Mouse (Mus musculus): ENCODE results near the gene Ccdc162. TPM values are rescaled to one million over a fixed set of nuclear protein-coding genes. Genes with fewer than 3 reads are reported as not detected.
"Not testable (repeated sequence)": the region's sequence is repeated elsewhere in the genome, so short reads cannot be mapped to it uniquely, and the experiment has no call there.

Gene Ccdc162
- polyA plus RNA-seq, 1 experiment from 2014 or later: 0.70 TPM

- H3K9me3 ChIP-seq: no peaks in the 10 kb centered on the region
- 76% methylated on average over 1 of the region's 1 CpGs for WGBS
- no peaks in the 10 kb centered on the region for H3K36me3 ChIP-seq
- no peak for ATAC-seq
- no peaks in the 10 kb centered on the region for H3K27me3 ChIP-seq
- no peak overlapping the region for H3K9ac ChIP-seq (replicated peaks)
- H3K4me1 ChIP-seq (replicated peaks): no peaks in the 10 kb centered on the region
- H3K4me3 ChIP-seq (replicated peaks): no peak overlapping the region
- H3K27ac ChIP-seq: no peak overlapping the region
- no peak overlapping the region for H3K4me2 ChIP-seq (replicated peaks)
Measured at GRCm38 (mm10) chr10:41665498-41665897, 50.9 kb downstream of the Ccdc162 start.

- H3K27ac ChIP-seq, ATAC-seq: not testable (repeated sequence)
- WGBS: 93% methylated on average over 6 of the region's 6 CpGs
Measured at GRCm38 (mm10) chr10:41659671-41660070, 56.8 kb downstream of the Ccdc162 start.

GRCm38 (mm10) chr10:41655684-41656083 is 60.8 kb downstream of the Ccdc162 start:
- H3K36me3 ChIP-seq; H3K9ac ChIP-seq (replicated peaks); H3K27me3 ChIP-seq; H3K4me2 ChIP-seq (replicated peaks); H3K9me3 ChIP-seq; ATAC-seq; H3K27ac ChIP-seq; H3K4me3 ChIP-seq (replicated peaks): not testable (repeated sequence)
- H3K4me1 ChIP-seq (replicated peaks): peaks cover 19% of the 10 kb centered on the region

More at GRCm38 (mm10) chr10:41659671-41660070, 56.8 kb downstream of the Ccdc162 start:
- H3K4me3 ChIP-seq (replicated peaks); H3K4me1 ChIP-seq (replicated peaks); H3K4me2 ChIP-seq (replicated peaks); H3K27me3 ChIP-seq; H3K9me3 ChIP-seq; H3K36me3 ChIP-seq; H3K9ac ChIP-seq (replicated peaks): not testable (repeated sequence)

GRCm38 (mm10) chr10:41652988-41653387 is 63.4 kb downstream of the Ccdc162 start:
- WGBS: 85% methylated on average over 7 of the region's 7 CpGs
- ATAC-seq: no peak
- Histone ChIP-seq H3K4me2 (replicated peaks) (no peak overlapping the region), H3K27me3 (no peaks in the 10 kb centered on the region), H3K27ac (no peak overlapping the region; the same call in 1 of the 2 replicates), H3K9me3 (no peaks in the 10 kb centered on the region), H3K4me1 (replicated peaks) (peaks cover 19% of the 10 kb centered on the region), H3K36me3 (no peaks in the 10 kb centered on the region), H3K4me3 (replicated peaks) (no peak overlapping the region), H3K9ac (replicated peaks) (no peak overlapping the region)

GRCm38 (mm10) chr10:41652094-41652775 is 64.2 kb downstream of the Ccdc162 start:
- Histone ChIP-seq H3K27me3 (no peaks in the 10 kb centered on the region), H3K4me3 (replicated peaks) (no peak overlapping the region), H3K9me3 (no peaks in the 10 kb centered on the region), H3K9ac (replicated peaks) (no peak overlapping the region), H3K36me3 (no peaks in the 10 kb centered on the region), H3K27ac (no peak overlapping the region; the same call in 1 of the 2 replicates), H3K4me2 (replicated peaks) (no peak overlapping the region), H3K4me1 (replicated peaks) (peaks cover 19% of the 10 kb centered on the region)
- 20% methylated on average over 6 of the region's 6 CpGs for WGBS
- peak; percentile 82 for ATAC-seq

- Histone ChIP-seq H3K4me1 (replicated peaks) (peaks cover 19% of the 10 kb centered on the region), H3K27ac (no peak overlapping the region), H3K9ac (replicated peaks) (no peak overlapping the region), H3K4me3 (replicated peaks) (no peak overlapping the region), H3K36me3 (no peaks in the 10 kb centered on the region), H3K9me3 (no peaks in the 10 kb centered on the region), H3K27me3 (no peaks in the 10 kb centered on the region), H3K4me2 (replicated peaks) (no peak overlapping the region)
- no peak for ATAC-seq
- WGBS: 82% methylated on average over 3 of the region's 3 CpGs
Measured at GRCm38 (mm10) chr10:41651532-41651931, 64.9 kb downstream of the Ccdc162 start.

- 85% methylated on average over 3 of the region's 5 CpGs for WGBS
- no peak for ATAC-seq
- H3K27me3 ChIP-seq: no peaks in the 10 kb centered on the region
Measured at GRCm38 (mm10) chr10:41649186-41649585, 67.2 kb downstream of the Ccdc162 start.

GRCm38 (mm10) chr10:41638776-41639175 is 77.7 kb downstream of the Ccdc162 start:
- WGBS: 77% methylated on average over 3 of the region's 3 CpGs
- no peak for ATAC-seq
- Histone ChIP-seq H3K4me2 (replicated peaks) (no peak overlapping the region), H3K4me1 (replicated peaks) (no peaks in the 10 kb centered on the region), H3K9me3 (no peaks in the 10 kb centered on the region), H3K27ac (no peak overlapping the region), H3K36me3 (no peaks in the 10 kb centered on the region), H3K27me3 (0 out of 2 replicates have a peak, but pooled peaks cover 3% of the 10 kb centered on the region), H3K9ac (replicated peaks) (no peak overlapping the region), H3K4me3 (replicated peaks) (no peak overlapping the region)

More at GRCm38 (mm10) chr10:41649186-41649585, 67.2 kb downstream of the Ccdc162 start:
- Histone ChIP-seq H3K9me3 (no peaks in the 10 kb centered on the region), H3K4me2 (replicated peaks) (no peak overlapping the region), H3K9ac (replicated peaks) (no peak overlapping the region), H3K36me3 (no peaks in the 10 kb centered on the region), H3K4me3 (replicated peaks) (no peak overlapping the region), H3K4me1 (replicated peaks) (peaks cover 19% of the 10 kb centered on the region), H3K27ac (no peak overlapping the region)

- no peaks in the 10 kb centered on the region for H3K36me3 ChIP-seq
- 0 out of 2 replicates have a peak, but pooled peaks cover 3% of the 10 kb centered on the region for H3K27me3 ChIP-seq
- no peak overlapping the region for H3K27ac ChIP-seq
- WGBS: 82% methylated on average over 9 of the region's 9 CpGs
- ATAC-seq: no peak
- no peak overlapping the region for H3K9ac ChIP-seq (replicated peaks)
- H3K4me3 ChIP-seq (replicated peaks): no peak overlapping the region
- no peaks in the 10 kb centered on the region for H3K9me3 ChIP-seq
- no peak overlapping the region for H3K4me2 ChIP-seq (replicated peaks)
- H3K4me1 ChIP-seq (replicated peaks): no peaks in the 10 kb centered on the region
Measured at GRCm38 (mm10) chr10:41635276-41636033, 81.0 kb downstream of the Ccdc162 start.

- Histone ChIP-seq H3K4me3 (replicated peaks) (no peak overlapping the region), H3K27me3 (0 out of 2 replicates have a peak, but pooled peaks cover 3% of the 10 kb centered on the region), H3K36me3 (no peaks in the 10 kb centered on the region), H3K9ac (replicated peaks) (no peak overlapping the region), H3K4me1 (replicated peaks) (no peaks in the 10 kb centered on the region), H3K4me2 (replicated peaks) (no peak overlapping the region), H3K9me3 (no peaks in the 10 kb centered on the region), H3K27ac (no peak overlapping the region)
- no peak for ATAC-seq
- WGBS: 96% methylated on average over 11 of the region's 11 CpGs
Measured at GRCm38 (mm10) chr10:41633801-41634200, 82.6 kb downstream of the Ccdc162 start.

GRCm38 (mm10) chr10:41632062-41632461 is 84.4 kb downstream of the Ccdc162 start:
- Histone ChIP-seq H3K36me3 (no peaks in the 10 kb centered on the region), H3K4me2 (replicated peaks) (no peak overlapping the region), H3K4me3 (replicated peaks) (no peak overlapping the region), H3K9ac (replicated peaks) (no peak overlapping the region), H3K27me3 (no peaks in the 10 kb centered on the region), H3K27ac (no peak overlapping the region), H3K9me3 (no peaks in the 10 kb centered on the region), H3K4me1 (replicated peaks) (no peaks in the 10 kb centered on the region)
- ATAC-seq: no peak
- 94% methylated on average over 1 of the region's 1 CpGs for WGBS

GRCm38 (mm10) chr10:41626996-41627395 is 89.4 kb downstream of the Ccdc162 start:
- Histone ChIP-seq H3K4me3 (replicated peaks) (no peak overlapping the region), H3K9ac (replicated peaks) (no peak overlapping the region), H3K27ac (no peak overlapping the region), H3K4me2 (replicated peaks) (no peak overlapping the region), H3K9me3 (no peaks in the 10 kb centered on the region), H3K4me1 (replicated peaks) (no peaks in the 10 kb centered on the region), H3K27me3 (no peaks in the 10 kb centered on the region), H3K36me3 (no peaks in the 10 kb centered on the region)
- no peak for ATAC-seq
- WGBS: 85% methylated on average over 3 of the region's 3 CpGs

Measured in midbrain, embryonic 13.5 days (tissue).